Mouse (Mus musculus): ENCODE measurements at regions not wholly inside any gene's neighbourhood (a gene's known extent, or its start where the extent isn't known, plus 50 kb on each side); places are given as distances from the start of the nearest gene placed in this dataset.

DNA sequence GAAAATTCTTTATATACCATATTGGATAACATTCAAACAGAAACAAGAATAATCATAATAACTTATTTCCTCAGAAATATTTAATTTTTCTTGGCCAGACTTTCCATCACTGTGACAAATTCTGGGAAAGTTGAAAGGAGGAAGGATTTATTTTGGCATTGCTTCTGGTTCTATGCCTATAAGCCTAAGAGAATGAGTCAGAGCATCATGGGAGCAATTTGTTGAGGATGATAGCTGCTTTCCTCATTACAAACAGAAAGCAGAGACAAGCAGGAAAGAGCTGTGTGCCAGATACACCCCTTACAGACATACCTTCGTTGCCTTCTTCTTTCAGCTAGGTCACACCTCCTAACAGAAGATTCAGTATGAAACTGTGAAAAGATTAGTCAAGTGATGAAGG, 115.3 kb downstream of the Rgs21 start:
- DNase-seq (ENCODE audit: low read depth): no peak
- TF ChIP-seq CTCF (IDR thresholded peaks at IDR 0.05; ENCODE audit: borderline replicate concordance, extremely low read depth, insufficient read depth, insufficient read length): no peak
- no peak for TF ChIP-seq POLR2A (IDR thresholded peaks at IDR 0.05; ENCODE audit: borderline replicate concordance, extremely low read depth, insufficient read depth, insufficient read length, poor library complexity, severe bottlenecking)

DNA sequence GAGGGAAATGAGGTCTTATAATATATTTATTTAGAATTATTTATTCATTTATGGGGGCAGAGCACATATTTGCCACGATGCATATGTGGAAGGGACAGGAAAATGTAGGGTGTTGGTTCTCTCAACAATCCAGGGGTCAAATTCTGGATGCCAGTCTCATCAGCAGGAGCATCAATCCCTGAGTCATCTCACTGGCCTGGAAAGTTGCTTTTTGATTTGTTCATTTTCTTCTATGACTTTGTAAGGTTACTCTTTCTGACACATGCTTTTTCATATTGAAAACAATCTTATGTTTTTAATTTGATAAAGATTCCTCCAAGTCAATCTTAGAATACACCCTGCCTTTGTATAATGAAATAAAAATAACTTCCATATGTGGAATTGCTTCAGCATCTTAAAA, 115.7 kb downstream of the Rgs21 start:
- no peak for TF ChIP-seq CTCF (IDR thresholded peaks at IDR 0.05; ENCODE audit: borderline replicate concordance, extremely low read depth, insufficient read depth, insufficient read length)
- no peak for TF ChIP-seq POLR2A (IDR thresholded peaks at IDR 0.05; ENCODE audit: borderline replicate concordance, extremely low read depth, insufficient read depth, insufficient read length, poor library complexity, severe bottlenecking)
- DNase-seq (ENCODE audit: low read depth): no peak

DNA sequence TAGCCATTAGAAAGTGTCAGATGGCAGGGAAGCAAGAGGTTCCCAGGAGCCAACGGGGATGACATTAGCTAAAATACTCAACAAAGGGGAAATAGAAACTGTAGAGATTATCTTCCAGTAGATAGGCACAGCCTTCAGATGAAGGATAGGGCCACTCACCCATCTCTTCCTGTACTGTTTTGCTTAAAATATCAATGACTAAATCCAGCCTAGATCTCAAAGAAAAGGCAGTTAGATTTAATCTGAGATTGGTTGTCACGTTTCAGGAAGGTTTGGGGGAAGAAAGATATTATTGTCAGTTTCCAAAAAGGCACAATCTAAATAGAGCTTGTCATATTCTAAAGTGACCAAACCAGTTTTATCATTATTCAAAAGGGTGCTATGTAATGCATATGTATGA, 130.8 kb downstream of the Rgs21 start:
- DNase-seq (ENCODE audit: low read depth): no peak
- TF ChIP-seq POLR2A (IDR thresholded peaks at IDR 0.05; ENCODE audit: borderline replicate concordance, extremely low read depth, insufficient read depth, insufficient read length, poor library complexity, severe bottlenecking) (no peak), CTCF (IDR thresholded peaks at IDR 0.05; ENCODE audit: borderline replicate concordance, extremely low read depth, insufficient read depth, insufficient read length) (no peak)

DNA sequence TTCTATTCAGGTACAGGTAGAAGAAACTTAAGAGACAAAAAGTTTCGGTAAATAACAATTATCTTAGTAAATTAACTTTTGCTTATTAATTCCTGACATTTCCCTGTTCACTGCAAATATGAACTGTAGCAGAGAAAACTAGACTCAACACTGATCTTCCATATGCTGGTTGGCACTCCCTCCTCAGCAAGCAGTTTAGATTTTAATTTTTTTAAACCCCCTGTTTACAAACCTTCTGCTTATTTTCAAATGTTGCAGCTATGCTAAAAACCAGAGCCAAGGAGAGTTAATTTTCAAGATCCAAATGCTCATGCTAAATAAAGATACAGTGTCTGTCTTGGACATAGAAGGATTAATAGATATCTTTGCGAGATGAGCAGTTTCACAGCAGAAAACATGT, 134.7 kb downstream of the Rgs21 start:
- DNase-seq (ENCODE audit: low read depth): peak; percentile 59
- no peak for TF ChIP-seq POLR2A (IDR thresholded peaks at IDR 0.05; ENCODE audit: borderline replicate concordance, extremely low read depth, insufficient read depth, insufficient read length, poor library complexity, severe bottlenecking)
- no peak for TF ChIP-seq CTCF (IDR thresholded peaks at IDR 0.05; ENCODE audit: borderline replicate concordance, extremely low read depth, insufficient read depth, insufficient read length)

DNA sequence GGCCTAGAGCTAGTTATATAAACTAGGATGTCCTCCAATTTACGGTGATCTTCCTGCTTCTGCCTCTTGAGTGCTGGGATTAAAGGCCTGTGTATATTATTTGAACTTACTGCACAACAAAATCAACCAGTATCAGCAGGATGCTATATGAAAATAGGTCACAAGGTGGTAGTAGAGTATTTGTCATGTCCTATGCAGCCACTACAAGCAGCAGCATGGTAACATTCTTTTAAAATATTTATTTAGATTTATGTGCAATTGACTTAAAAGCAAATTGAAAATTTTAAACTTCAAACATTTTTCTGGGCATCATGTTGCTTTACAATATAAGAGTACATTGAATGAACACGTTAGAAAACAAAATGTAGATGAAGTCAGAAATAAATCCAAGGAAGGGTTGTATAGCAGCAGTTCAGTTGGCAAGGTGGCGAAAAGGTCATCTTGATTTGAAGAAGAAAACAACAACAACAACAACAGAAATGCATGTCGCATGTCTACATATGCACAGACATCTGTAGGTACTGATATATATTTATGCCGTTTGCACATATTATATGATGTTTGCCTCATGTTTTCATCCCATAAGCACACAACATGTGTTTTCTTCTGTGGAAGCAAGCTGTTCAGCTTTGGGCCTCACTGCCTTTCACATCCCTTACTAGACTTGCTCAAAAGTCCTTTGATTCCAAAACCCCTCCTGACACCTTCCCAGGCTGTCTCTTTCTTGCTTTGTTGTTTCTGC, 135.8 kb downstream of the Rgs21 start:
- peak; percentile 81 for DNase-seq (ENCODE audit: low read depth)
- TF ChIP-seq CTCF (IDR thresholded peaks at IDR 0.05; ENCODE audit: borderline replicate concordance, extremely low read depth, insufficient read depth, insufficient read length) (peak; percentile 12; the same call in 1 of the 2 replicates), POLR2A (IDR thresholded peaks at IDR 0.05; ENCODE audit: borderline replicate concordance, extremely low read depth, insufficient read depth, insufficient read length, poor library complexity, severe bottlenecking) (no peak)

DNA sequence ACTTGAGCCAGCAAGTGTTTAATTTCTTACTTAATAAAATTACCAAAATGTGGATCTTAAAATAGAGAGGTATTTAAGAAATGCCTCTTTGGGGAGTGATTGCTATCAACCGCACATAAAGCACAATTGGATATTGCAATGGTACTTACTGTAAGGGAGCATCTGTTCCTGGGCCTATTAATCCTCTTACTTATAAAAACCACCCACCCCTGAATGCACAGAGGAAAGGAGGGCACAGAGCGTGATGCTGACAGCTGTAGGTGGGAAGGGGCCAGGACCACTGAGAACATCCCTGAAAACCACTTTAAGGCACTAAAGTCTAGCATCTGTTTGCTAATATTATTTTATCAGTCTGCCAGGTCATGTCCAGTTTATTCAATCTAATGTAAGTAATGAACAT, 146.1 kb downstream of the Rgs21 start:
- no peak for DNase-seq (ENCODE audit: low read depth)

DNA sequence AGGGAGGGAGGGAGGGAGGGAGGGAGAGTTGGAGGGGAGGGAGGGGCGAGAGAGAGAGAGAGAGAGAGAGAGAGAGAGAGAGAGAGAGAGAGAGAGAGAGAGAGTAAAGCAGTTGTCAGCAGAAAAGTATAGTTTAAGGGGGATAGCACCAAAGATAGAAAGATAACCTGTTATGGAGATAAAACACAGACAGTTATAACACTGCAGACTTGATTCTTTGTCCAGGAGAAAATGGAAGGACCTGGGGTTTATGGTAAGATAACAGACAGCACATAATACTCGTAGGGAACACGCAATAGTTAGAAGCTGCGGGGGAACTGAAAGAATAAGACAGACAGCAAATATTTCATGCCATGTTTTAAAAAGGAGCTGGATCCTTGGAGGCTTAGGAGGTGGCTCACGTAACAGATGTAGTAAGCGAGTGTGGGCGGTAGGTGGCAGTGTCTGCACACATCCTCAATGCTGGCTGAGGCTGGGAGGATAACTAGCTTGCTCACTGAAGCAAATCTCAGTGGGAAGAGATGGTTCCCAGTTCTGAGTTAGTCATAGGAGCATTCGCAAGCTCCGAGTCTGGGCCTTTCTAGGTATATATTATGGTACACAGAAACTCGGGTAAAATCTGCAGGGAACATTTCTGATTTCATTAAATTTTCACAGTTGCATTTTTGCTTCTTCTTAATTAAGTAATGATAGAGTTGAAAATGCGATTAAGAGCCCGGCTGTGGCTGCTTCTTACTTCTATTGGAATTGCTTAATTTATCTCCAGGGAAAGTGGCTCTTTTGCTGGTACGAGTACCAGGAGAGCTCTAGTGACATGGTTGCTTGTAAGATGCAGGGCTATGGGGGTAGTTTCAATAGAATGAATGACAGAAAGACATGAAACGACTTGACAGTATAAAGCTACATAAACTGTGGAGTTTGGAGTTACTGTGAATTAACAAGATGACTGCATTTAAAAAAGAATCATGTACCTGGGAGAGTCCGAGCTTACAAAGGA, 157.6 kb upstream of the Rgs1 start:
- TF ChIP-seq CTCF (IDR thresholded peaks at IDR 0.05; ENCODE audit: borderline replicate concordance, extremely low read depth, insufficient read depth, insufficient read length): peak; percentile 93
- TF ChIP-seq POLR2A (IDR thresholded peaks at IDR 0.05; ENCODE audit: borderline replicate concordance, extremely low read depth, insufficient read depth, insufficient read length, poor library complexity, severe bottlenecking): no peak
- DNase-seq (ENCODE audit: low read depth): peak; percentile 93

More for the DNA sequence above, 146.1 kb downstream of the Rgs21 start:
- TF ChIP-seq CTCF (IDR thresholded peaks at IDR 0.05; ENCODE audit: borderline replicate concordance, extremely low read depth, insufficient read depth, insufficient read length): no peak
- no peak for TF ChIP-seq POLR2A (IDR thresholded peaks at IDR 0.05; ENCODE audit: borderline replicate concordance, extremely low read depth, insufficient read depth, insufficient read length, poor library complexity, severe bottlenecking)

DNA sequence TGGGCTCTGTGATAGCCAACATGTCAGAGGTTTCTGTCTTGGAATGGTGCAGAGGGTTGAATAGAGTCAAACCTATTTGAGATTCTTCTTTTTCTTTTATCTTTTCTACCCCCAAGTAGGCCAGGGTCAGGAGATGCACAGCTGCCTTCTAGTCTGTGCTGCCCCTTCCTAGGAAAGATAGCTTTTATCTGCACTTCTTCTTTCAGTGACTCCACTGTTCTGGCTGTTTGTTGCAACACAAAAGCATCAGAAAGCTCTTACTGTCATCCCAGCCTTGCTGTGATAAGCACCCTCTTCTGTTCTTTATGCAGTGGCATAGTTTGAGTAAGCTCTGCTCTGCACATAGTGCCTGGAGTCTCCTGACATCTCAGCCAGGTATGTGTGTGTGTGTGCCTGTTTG, 156.7 kb upstream of the Rgs1 start:
- TF ChIP-seq POLR2A (IDR thresholded peaks at IDR 0.05; ENCODE audit: borderline replicate concordance, extremely low read depth, insufficient read depth, insufficient read length, poor library complexity, severe bottlenecking) (no peak), CTCF (IDR thresholded peaks at IDR 0.05; ENCODE audit: borderline replicate concordance, extremely low read depth, insufficient read depth, insufficient read length) (no peak)
- DNase-seq (ENCODE audit: low read depth): peak; percentile 7

DNA sequence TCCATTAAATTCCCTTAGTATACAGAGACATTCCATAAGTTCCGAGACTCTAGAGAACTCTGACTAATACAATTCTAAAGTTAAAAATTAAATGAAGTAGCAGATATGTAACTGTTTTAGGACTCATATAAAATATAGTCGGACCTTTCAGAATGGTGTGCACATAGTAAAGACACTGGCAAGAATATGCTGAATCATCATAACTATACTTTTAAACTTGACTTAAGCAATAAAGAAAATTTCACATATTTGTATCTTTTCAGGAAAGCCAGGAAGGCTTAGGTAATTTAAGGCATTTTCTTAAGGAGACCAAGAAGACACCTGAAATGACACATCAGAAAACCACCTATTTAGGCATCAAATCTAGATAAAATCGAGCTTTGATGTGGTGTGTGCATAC, 156.0 kb upstream of the Rgs1 start:
- no peak for DNase-seq (ENCODE audit: low read depth)
- no peak for TF ChIP-seq CTCF (IDR thresholded peaks at IDR 0.05; ENCODE audit: borderline replicate concordance, extremely low read depth, insufficient read depth, insufficient read length)
- no peak for TF ChIP-seq POLR2A (IDR thresholded peaks at IDR 0.05; ENCODE audit: borderline replicate concordance, extremely low read depth, insufficient read depth, insufficient read length, poor library complexity, severe bottlenecking)

DNA sequence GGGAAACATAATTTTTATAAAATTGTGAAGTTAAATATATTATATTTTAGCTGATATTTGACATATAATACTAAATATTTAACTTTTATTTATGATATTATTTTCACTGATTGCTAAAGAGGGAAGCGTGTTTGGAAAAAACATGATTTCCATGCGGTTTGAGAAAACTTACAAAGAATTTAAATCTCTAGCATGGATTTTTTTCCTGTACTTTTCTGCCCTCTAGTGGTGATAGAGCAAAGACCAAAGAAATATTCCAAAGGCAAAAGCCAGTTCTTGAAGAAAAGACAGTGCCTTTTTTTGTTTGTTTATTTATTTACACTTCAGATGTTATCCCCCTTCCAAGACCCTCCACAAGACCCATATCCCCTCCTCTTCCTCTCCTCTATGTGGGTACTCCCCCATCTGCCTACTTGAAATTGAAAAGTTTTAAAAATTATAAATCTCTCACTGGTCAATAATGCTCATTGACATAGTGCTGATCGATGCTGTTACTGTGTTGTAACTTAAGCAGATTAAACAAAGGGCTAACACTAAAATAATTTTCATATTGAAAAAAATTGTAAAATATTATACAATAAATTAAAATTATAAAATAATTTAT, 131.1 kb upstream of the Rgs1 start:
- TF ChIP-seq CTCF (IDR thresholded peaks at IDR 0.05; ENCODE audit: borderline replicate concordance, extremely low read depth, insufficient read depth, insufficient read length) (peak; percentile 19; the same call in 1 of the 2 replicates), POLR2A (IDR thresholded peaks at IDR 0.05; ENCODE audit: borderline replicate concordance, extremely low read depth, insufficient read depth, insufficient read length, poor library complexity, severe bottlenecking) (no peak)
- DNase-seq (ENCODE audit: low read depth): peak; percentile 76

DNA sequence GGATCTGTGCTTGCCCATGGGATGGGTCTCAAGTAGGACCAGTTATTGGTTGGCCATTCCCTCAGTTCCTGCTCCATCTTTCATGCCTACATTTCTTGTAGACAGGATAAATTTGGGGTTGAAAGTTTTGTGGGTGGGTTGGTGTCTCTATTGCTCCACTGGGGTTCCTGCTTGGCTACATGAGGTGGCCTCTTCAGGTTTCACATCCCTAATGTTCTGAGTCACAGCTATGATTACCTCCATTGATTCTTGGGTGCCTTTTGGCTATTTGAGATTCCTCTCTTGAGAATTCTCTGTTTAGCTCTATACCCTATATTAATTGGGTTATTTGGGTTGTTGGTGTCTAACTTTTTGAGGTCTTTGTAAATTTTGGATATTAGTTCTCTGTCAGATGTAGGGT, 125.1 kb upstream of the Rgs1 start:
- TF ChIP-seq CTCF (IDR thresholded peaks at IDR 0.05; ENCODE audit: borderline replicate concordance, extremely low read depth, insufficient read depth, insufficient read length): no peak
- no peak for TF ChIP-seq POLR2A (IDR thresholded peaks at IDR 0.05; ENCODE audit: borderline replicate concordance, extremely low read depth, insufficient read depth, insufficient read length, poor library complexity, severe bottlenecking)

More for the DNA sequence above, 125.1 kb upstream of the Rgs1 start:
- DNase-seq (ENCODE audit: low read depth): no peak

Data from brain, embryonic 14.5 days (tissue).